Mouse (Mus musculus): ENCODE data around the gene Sqor.

- TF ChIP-seq POLR2A (IDR thresholded peaks at IDR 0.05; ENCODE audit: control insufficient read depth, extremely low read depth, insufficient read depth, low read length, poor library complexity) = no peak
- TF ChIP-seq CTCF (IDR thresholded peaks at IDR 0.05; ENCODE audit: borderline replicate concordance, control insufficient read depth, extremely low read depth, insufficient read depth, low read length, poor library complexity) = no peak
Measured at GRCm38 (mm10) chr2:122816986-122817385, 51.9 kb downstream of the Sqor start.

All from thymus, adult 2 months (tissue).